Mouse (Mus musculus) heart, adult 2 months (tissue): Measurements from ENCODE around the gene Perm1.

Source experiments
- CTCF ChIP-seq: fragments of 200-600 bp; IDR thresholded peaks from 2 replicates; pipeline ENCODE4 v1.8.1; 2022; ENCODE audit warnings: antibody characterized with exemption, mild to moderate bottlenecking, moderate library complexity
- EP300 ChIP-seq: fragments of 200-500 bp; IDR thresholded peaks from 2 replicates; pipeline ENCODE4 v1.6.1; 2011; ENCODE audit warnings: low read depth, low read length, control low read depth; ENCODE audit not compliant: insufficient read depth
- POLR2A ChIP-seq: fragments of 200-500 bp; IDR thresholded peaks from 2 replicates; pipeline ENCODE4 v1.6.1; 2011; ENCODE audit warnings: mild to moderate bottlenecking, low read depth, low read length, control low read depth; ENCODE audit not compliant: insufficient read depth

DNA sequence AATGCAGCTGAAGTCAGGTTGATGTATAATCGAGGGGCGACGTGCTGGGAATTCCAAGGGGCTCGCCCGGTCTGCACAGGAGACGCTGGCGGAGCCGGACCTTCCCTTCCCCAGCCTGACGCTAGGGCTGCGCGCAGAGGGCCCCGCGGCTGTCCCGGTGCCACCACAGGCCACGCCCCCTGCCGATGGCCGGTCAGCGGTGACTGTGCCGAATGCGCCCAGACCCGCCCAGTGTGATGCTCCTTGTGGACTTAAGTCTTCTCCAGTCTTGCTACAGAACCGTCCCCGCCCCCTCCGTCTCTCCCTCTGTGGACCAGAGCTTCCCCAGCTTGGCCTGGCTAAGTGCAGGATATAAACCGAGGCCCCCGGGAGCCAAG lies 17.9 kb upstream of the Perm1 start:
- TF ChIP-seq CTCF (peak; percentile 51), POLR2A (no peak), EP300 (no peak)
